Mouse (Mus musculus) kidney, embryonic 16.5 days (tissue): ENCODE measurements around the gene Sesn2. TPM values are rescaled to one million over a fixed set of nuclear protein-coding genes. Genes with fewer than 3 reads are reported as not detected.
"Not testable (repeated sequence)": the region's sequence is repeated elsewhere in the genome, so short reads cannot be mapped to it uniquely, and the experiment has no call there.

Experiments
- ATAC-seq: fragments of 200-750 bp; cut with Nextera tagmentation; 2 replicates; pipeline ENCODE4 v1.8.0; 2017; ENCODE audit warnings: moderate TSS enrichment; ENCODE audit not compliant: low FRiP score, low TSS enrichment
- H3K27ac ChIP-seq: fragments of 300-500 bp; sonication (generic); 2 replicates; pipeline ENCODE4 v1.5.1; 2014; ENCODE audit warnings: low read length
- H3K27me3 ChIP-seq: fragments of 300-500 bp; sonication (generic); 2 replicates; pipeline ENCODE4 v1.6.1; 2014; ENCODE audit warnings: low read length, control low read depth, mixed read lengths; ENCODE audit not compliant: insufficient read depth
- H3K36me3 ChIP-seq: fragments of 300-500 bp; sonication (generic); 2 replicates; pipeline ENCODE4 v1.6.1; 2014; ENCODE audit warnings: low read length, control low read depth, mixed read lengths; ENCODE audit not compliant: insufficient read depth
- H3K4me1 ChIP-seq: fragments of 300-500 bp; sonication (generic); 2 replicates; pipeline ENCODE4 v1.6.1; 2014; ENCODE audit warnings: low read length, control low read depth, mixed read lengths; ENCODE audit not compliant: insufficient read depth
- H3K4me2 ChIP-seq: fragments of 300-500 bp; sonication (generic); replicated peaks from 2 replicates; pipeline ENCODE4 v1.6.1; 2014; ENCODE audit warnings: low read depth, low read length
- H3K4me3 ChIP-seq: fragments of 300-500 bp; sonication (generic); 2 replicates; pipeline ENCODE4 v1.5.1; 2014; ENCODE audit warnings: mild to moderate bottlenecking, low read length
- H3K9ac ChIP-seq: fragments of 300-500 bp; sonication (generic); replicated peaks from 2 replicates; pipeline ENCODE4 v1.6.1; 2014; ENCODE audit warnings: low read length
- H3K9me3 ChIP-seq: fragments of 300-500 bp; sonication (generic); 2 replicates; pipeline ENCODE4 v1.6.1; 2016; ENCODE audit warnings: low read length, control low read depth
- WGBS: fragments of 180-500 bp; shearing (Covaris S2); extraction: QIAGEN DNeasy Blood & Tissue Kit; methylation state at CpG from one replicate; pipeline ENCODE4 v1.1.7; 2014; 5-methylcytosine and 5-hydroxymethylcytosine counted together
- polyA plus RNA-seq: library from polyadenylated mRNA; unstranded; fragments of >200 nt; fragmentation: Nextera tagmentation; extraction: Ambion mirVana; gene quantifications from 2 replicates; pipeline ENCODE4 v1.2.1, GENCODE M21; 2015

Gene Sesn2
- polyA plus RNA-seq, 1 experiment from 2014 or later = 21.2 TPM

- Histone ChIP-seq H3K9ac (no peak overlapping the region), H3K27me3 (no peaks in the 10 kb centered on the region), H3K4me1 (peaks cover 4% of the 10 kb centered on the region; the same call in 1 of the 2 replicates), H3K4me2 (no peak overlapping the region), H3K27ac (no peak overlapping the region), H3K9me3 (no peaks in the 10 kb centered on the region), H3K4me3 (no peak overlapping the region), H3K36me3 (peaks cover 3% of the 10 kb centered on the region; the same call in 1 of the 2 replicates)
- no peak for ATAC-seq
- 84% methylated on average over 3 of the region's 3 CpGs for WGBS
Measured at GRCm38 (mm10) chr4:132488521-132488920, 21.8 kb downstream of the Sesn2 start.

GRCm38 (mm10) chr4:132484820-132485219 is 25.5 kb downstream of the Sesn2 start:
- Histone ChIP-seq H3K27ac (no peak overlapping the region), H3K4me1 (no peaks in the 10 kb centered on the region), H3K36me3 (no peaks in the 10 kb centered on the region), H3K9me3 (no peaks in the 10 kb centered on the region), H3K27me3 (no peaks in the 10 kb centered on the region), H3K9ac (no peak overlapping the region), H3K4me3 (no peak overlapping the region), H3K4me2 (no peak overlapping the region)
- WGBS = 68% methylated on average over 5 of the region's 5 CpGs
- no peak for ATAC-seq

DNA sequence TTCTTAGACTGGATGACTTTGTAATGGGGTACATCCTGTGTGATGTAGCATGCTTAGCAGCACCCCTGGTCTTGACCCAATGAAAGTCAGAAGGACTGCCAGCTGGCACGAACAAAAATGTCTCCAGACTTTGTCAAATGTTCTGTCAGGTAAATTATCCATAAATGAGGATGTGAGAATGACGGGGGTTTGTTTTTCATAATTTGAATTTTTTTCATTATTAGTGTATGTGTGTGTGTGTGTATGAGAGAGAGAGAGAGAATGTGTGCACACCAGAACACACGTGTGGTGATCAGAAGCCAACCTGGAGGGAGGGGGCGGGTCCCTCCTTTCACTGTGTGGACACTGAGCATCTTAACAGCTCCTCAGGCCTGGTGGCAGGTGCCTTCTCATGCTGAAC is 26.1 kb downstream of the Sesn2 start:
- Histone ChIP-seq H3K27me3 (no peaks in the 10 kb centered on the region), H3K4me3 (no peak overlapping the region), H3K4me2 (no peak overlapping the region), H3K9ac (no peak overlapping the region), H3K9me3 (no peaks in the 10 kb centered on the region), H3K36me3 (no peaks in the 10 kb centered on the region), H3K27ac (no peak overlapping the region), H3K4me1 (no peaks in the 10 kb centered on the region)
- no peak for ATAC-seq
- WGBS = 79% methylated on average over 4 of the region's 4 CpGs

GRCm38 (mm10) chr4:132482956-132483608 is 27.2 kb downstream of the Sesn2 start:
- Histone ChIP-seq H3K4me2 (no peak overlapping the region), H3K4me3 (no peak overlapping the region), H3K27ac (no peak overlapping the region), H3K36me3 (no peaks in the 10 kb centered on the region), H3K4me1 (no peaks in the 10 kb centered on the region), H3K9ac (no peak overlapping the region), H3K9me3 (no peaks in the 10 kb centered on the region), H3K27me3 (no peaks in the 10 kb centered on the region)
- ATAC-seq = peak; percentile 42; the same call in 1 of the 2 replicates
- WGBS = 67% methylated on average over 13 of the region's 13 CpGs

- ATAC-seq, H3K4me1 ChIP-seq, H3K27ac ChIP-seq, H3K4me2 ChIP-seq, H3K4me3 ChIP-seq, H3K9ac ChIP-seq, H3K27me3 ChIP-seq, H3K9me3 ChIP-seq, H3K36me3 ChIP-seq: not testable (repeated sequence)
- WGBS = 73% methylated on average over 3 of the region's 3 CpGs
Measured at GRCm38 (mm10) chr4:132482104-132482503, 28.2 kb downstream of the Sesn2 start.

DNA sequence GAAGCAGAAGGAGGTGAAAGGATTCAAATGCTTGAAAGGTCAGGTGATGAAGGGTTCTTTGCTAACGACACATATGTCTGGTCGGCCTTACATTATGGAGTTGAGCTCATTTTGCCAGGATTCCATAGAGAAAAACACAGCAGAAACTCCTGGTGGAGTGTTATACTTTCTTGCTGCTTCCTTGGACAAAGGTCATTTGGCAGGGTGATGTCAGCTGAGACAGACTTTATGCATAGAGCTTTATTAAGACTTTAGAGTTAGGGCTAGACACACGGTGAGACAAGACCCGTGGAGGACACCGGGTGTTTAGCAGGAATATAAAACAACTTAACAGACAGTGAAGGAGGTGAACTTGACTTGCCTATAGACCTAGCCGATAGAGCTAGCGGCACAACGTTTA is 32.5 kb downstream of the Sesn2 start:
- no peak for ATAC-seq
- H3K27ac ChIP-seq = no peak overlapping the region
- no peak overlapping the region for H3K4me3 ChIP-seq
- H3K27me3 ChIP-seq = no peaks in the 10 kb centered on the region
- no peak overlapping the region for H3K9ac ChIP-seq
- WGBS = 90% methylated on average over 8 of the region's 8 CpGs
- H3K9me3 ChIP-seq = no peaks in the 10 kb centered on the region
- peaks cover 6% of the 10 kb centered on the region; the same call in 1 of the 2 replicates for H3K4me1 ChIP-seq
- no peak overlapping the region for H3K4me2 ChIP-seq
- H3K36me3 ChIP-seq = no peaks in the 10 kb centered on the region

DNA sequence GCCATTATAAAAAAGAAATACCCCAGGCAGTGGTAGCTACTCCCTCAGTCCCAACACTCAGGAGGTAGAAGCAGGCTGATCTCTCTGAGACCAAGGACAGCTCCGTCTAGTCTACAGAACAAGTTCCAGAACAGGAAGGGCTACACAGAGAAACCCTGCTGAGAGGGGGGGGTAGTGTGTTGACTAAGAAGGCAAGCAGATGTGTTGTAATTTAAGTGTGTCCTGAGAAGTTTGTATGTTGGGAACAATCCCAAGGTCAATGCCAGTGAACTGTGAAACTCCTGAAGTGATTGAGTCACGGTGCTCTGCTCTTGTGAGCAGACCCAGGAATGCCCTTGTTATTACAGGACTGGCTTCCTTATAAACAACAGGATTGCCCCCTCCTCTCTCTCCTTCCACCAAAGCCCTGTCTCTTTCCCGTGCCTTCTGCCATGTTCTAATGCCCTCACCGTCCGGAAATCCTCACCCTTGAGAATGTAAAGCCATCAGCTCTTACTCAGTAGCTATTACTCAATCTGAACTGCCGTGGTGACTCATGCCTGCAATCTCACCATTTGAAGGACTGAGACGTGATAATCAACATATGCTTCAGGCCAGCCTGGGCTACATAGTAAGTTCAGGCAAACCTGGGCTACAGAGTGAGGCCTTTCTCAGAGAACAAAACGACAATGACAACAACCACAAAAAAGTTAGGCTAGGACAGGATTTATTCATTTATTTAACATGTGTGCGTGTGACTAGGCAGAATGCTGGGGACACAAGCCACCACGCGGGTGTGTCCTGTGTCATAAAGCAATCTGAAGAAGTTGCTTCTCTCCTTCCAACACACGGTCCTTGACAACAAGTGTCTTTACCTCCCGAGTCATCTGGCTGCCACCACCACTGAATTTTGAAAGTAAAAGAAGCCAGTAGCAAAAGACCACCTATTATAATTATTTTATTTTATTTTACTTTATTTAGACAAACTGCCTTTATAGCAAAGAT is 34.1 kb downstream of the Sesn2 start:
- WGBS = 67% methylated on average over 13 of the region's 13 CpGs
- H3K9me3 ChIP-seq = no peaks in the 10 kb centered on the region
- H3K4me2 ChIP-seq = no peak overlapping the region
- no peak overlapping the region for H3K4me3 ChIP-seq
- H3K27ac ChIP-seq = 0 out of 2 replicates have a peak overlapping the region, but pooled peaks have one; percentile 7
- peaks cover 6% of the 10 kb centered on the region; the same call in 1 of the 2 replicates for H3K4me1 ChIP-seq
- no peaks in the 10 kb centered on the region for H3K36me3 ChIP-seq
- no peaks in the 10 kb centered on the region for H3K27me3 ChIP-seq
- no peak overlapping the region for H3K9ac ChIP-seq
- ATAC-seq = no peak

GRCm38 (mm10) chr4:132474631-132475030 is 35.7 kb downstream of the Sesn2 start:
- WGBS = 57% methylated on average over 4 of the region's 4 CpGs
- peaks cover 19% of the 10 kb centered on the region for H3K4me1 ChIP-seq

DNA sequence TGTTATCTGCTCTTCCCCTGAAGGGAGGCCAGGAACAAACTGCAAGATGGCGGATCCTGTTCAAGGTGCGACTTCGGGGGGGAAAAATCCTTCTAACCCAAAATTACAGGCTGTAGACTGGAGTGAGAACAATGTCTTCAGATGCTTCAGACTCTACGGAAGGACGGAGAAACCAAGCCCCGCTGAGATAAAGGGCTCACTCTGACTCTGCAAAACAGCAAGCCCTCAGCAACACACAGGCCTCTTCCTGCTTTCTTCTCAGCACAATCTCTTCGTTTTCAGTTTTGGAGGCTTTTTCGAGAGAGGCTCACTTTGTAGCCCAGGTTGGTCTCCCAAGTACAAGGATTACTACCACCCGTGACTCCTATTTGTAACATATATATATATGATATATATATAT is 36.9 kb downstream of the Sesn2 start:
- Histone ChIP-seq H3K9ac (no peak overlapping the region), H3K4me2 (no peak overlapping the region)
- ATAC-seq = no peak

More at GRCm38 (mm10) chr4:132474631-132475030, 35.7 kb downstream of the Sesn2 start:
- Histone ChIP-seq H3K27ac (peak overlapping the region; percentile 47; the same call in 1 of the 2 replicates), H3K36me3 (no peaks in the 10 kb centered on the region), H3K4me3 (no peak overlapping the region), H3K9me3 (no peaks in the 10 kb centered on the region), H3K9ac (no peak overlapping the region), H3K4me2 (no peak overlapping the region), H3K27me3 (no peaks in the 10 kb centered on the region)
- peak; percentile 65 for ATAC-seq

More for the DNA sequence above, 36.9 kb downstream of the Sesn2 start:
- no peak overlapping the region for H3K4me3 ChIP-seq
- 91% methylated on average over 9 of the region's 9 CpGs for WGBS
- H3K27ac ChIP-seq = no peak overlapping the region
- H3K4me1 ChIP-seq = peaks cover 24% of the 10 kb centered on the region
- H3K9me3 ChIP-seq = no peaks in the 10 kb centered on the region
- H3K27me3 ChIP-seq = no peaks in the 10 kb centered on the region
- no peaks in the 10 kb centered on the region for H3K36me3 ChIP-seq
